Mouse (Mus musculus) stomach, embryonic 15.5 days (tissue): Measurements from ENCODE around the gene Oas1f. TPM values are rescaled to one million over a fixed set of nuclear protein-coding genes. Genes with fewer than 3 reads are reported as not detected.
"Not testable (repeated sequence)": the region's sequence is repeated elsewhere in the genome, so short reads cannot be mapped to it uniquely, and the experiment has no call there.

Experiments used
- ATAC-seq: fragments of 200-750 bp; cut with Nextera tagmentation; 2 replicates; pipeline ENCODE4 v1.8.0; 2017; ENCODE audit warnings: low read depth, moderate number of reproducible peaks, moderate TSS enrichment; ENCODE audit not compliant: insufficient read depth, low FRiP score
- H3K27ac ChIP-seq: fragments of 300-500 bp; sonication (generic); 2 replicates; pipeline ENCODE4 v1.5.1; 2015; ENCODE audit warnings: mild to moderate bottlenecking, inconsistent platforms
- H3K27me3 ChIP-seq: fragments of 300-500 bp; sonication (generic); replicated peaks from 2 replicates; pipeline ENCODE4 v1.6.1; 2015; ENCODE audit warnings: inconsistent platforms
- H3K36me3 ChIP-seq: fragments of 300-500 bp; sonication (generic); 2 replicates; pipeline ENCODE4 v1.6.1; 2015; ENCODE audit warnings: inconsistent platforms
- H3K4me1 ChIP-seq: fragments of 300-500 bp; sonication (generic); 2 replicates; pipeline ENCODE4 v1.6.1; 2015; ENCODE audit warnings: inconsistent platforms
- H3K4me2 ChIP-seq: fragments of 300-500 bp; sonication (generic); 2 replicates; pipeline ENCODE4 v1.6.1; 2015; ENCODE audit warnings: mild to moderate bottlenecking, inconsistent platforms
- H3K4me3 ChIP-seq: fragments of 300-500 bp; sonication (generic); replicated peaks from 2 replicates; pipeline ENCODE4 v1.5.1; 2015; ENCODE audit warnings: inconsistent platforms
- H3K9ac ChIP-seq: fragments of 300-500 bp; sonication (generic); 2 replicates; pipeline ENCODE4 v1.6.1; 2015; ENCODE audit warnings: inconsistent platforms
- H3K9me3 ChIP-seq: fragments of 300-500 bp; sonication (generic); 2 replicates; pipeline ENCODE4 v1.6.1; 2016; ENCODE audit warnings: inconsistent platforms
- WGBS: fragments of 180-500 bp; shearing (Covaris S2); methylation state at CpG from one replicate; pipeline ENCODE4 v1.1.7; 2015; 5-methylcytosine and 5-hydroxymethylcytosine counted together
- polyA plus RNA-seq: library from polyadenylated mRNA; unstranded; fragments of >200 nt; fragmentation: Nextera tagmentation; extraction: Ambion mirVana; gene quantifications from 2 replicates; pipeline ENCODE4 v1.2.1, GENCODE M21; 2015

Oas1f gene
- polyA plus RNA-seq = not detected in 2 replicates

DNA sequence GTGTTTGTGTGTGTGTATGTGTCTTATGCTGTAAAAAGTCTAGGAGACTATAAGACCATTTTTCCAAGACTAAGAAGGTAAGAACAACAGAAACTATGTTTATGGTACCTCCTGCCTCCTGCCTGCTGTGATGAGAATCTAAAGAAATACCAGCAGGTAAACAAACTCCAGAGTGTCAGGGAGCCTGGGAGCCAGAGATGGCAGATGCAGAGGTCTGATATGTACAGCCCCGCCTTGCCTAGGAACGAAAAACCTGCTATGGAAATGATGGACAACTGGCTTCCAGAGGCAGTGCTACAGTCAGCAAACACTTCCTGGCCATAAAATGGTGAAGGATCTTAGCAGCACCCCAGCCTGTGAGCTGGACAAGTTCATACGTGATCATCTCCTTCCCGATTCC is at the start of gene Oas1f:
Gene Oas1f (plus strand): TSS at position 301 of the 400 bp plus-strand sequence.
- Histone ChIP-seq H3K9me3 (no peaks in the 10 kb centered on the region), H3K27ac (no peak within 1 kb of the TSS), H3K27me3 (no peaks in the 10 kb centered on the region), H3K4me3 (no peak within 1 kb of the TSS), H3K4me1 (no peaks in the 10 kb centered on the region), H3K4me2 (no peak within 1 kb of the TSS), H3K9ac (no peak within 1 kb of the TSS), H3K36me3 (no peaks in the 10 kb centered on the region)
- 59% methylated on average over 4 of the region's 4 CpGs for WGBS
- no peak for ATAC-seq

GRCm38 (mm10) chr5:120798147-120798546 is 49.0 kb upstream of the Oas1f start:
- not testable (repeated sequence) for H3K36me3 ChIP-seq

DNA sequence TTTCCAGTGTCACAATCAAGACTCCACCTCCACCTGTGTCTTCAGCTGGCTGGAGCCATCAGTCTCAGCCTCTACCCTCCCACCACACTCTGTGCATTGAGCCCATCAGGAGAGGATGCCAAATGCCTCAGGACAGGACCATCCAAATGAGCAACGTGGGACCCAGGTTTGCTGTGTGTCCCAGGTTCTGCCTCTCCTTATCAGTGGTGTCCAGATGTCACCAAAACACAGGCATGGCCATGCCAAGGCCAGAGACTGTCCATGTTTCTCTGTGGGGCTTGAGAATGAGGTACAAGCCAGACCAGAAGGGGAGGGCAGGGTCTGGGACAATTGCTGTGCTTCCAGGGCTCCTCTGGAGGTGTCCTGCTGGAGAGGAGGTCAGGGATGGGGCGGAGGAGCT is 48.2 kb upstream of the Oas1f start:
- H3K27ac ChIP-seq, ATAC-seq, H3K27me3 ChIP-seq, H3K4me3 ChIP-seq, H3K9me3 ChIP-seq, H3K9ac ChIP-seq, H3K36me3 ChIP-seq, H3K4me2 ChIP-seq, H3K4me1 ChIP-seq: not testable (repeated sequence)
- WGBS = 70% methylated on average over 2 of the region's 2 CpGs

More at GRCm38 (mm10) chr5:120798147-120798546, 49.0 kb upstream of the Oas1f start:
- H3K9me3 ChIP-seq, ATAC-seq, H3K4me1 ChIP-seq, H3K9ac ChIP-seq, H3K27me3 ChIP-seq, H3K27ac ChIP-seq, H3K4me2 ChIP-seq, H3K4me3 ChIP-seq: not testable (repeated sequence)
- WGBS = 77% methylated on average over 5 of the region's 5 CpGs

GRCm38 (mm10) chr5:120803596-120803995 is 43.6 kb upstream of the Oas1f start:
- Histone ChIP-seq H3K9me3 (no peaks in the 10 kb centered on the region), H3K9ac (no peak overlapping the region), H3K4me1 (no peaks in the 10 kb centered on the region), H3K36me3 (no peaks in the 10 kb centered on the region), H3K4me2 (no peak overlapping the region), H3K4me3 (no peak overlapping the region), H3K27me3 (no peaks in the 10 kb centered on the region), H3K27ac (no peak overlapping the region)
- ATAC-seq = no peak
- 68% methylated on average over 2 of the region's 2 CpGs for WGBS

DNA sequence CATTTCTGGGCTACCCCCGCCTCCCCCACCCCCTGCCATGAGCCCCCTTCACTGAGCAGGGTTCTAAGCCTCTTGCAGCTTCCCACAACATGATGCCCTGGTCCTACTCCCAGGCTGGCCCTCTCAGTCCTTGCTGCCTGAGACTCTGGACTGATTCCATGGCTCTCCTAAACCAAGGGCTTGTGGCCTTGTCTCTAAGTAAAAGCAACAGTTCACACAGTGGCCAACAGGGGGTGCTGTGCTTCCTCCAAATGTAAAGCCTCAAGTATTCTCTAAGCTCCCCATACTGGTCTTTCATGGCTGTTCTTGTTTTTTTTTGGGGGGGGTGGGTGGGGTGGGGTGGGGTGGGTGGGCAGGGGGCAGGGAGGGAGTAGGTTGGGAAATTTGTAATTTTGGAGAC is 40.7 kb upstream of the Oas1f start:
- Histone ChIP-seq H3K27me3 (no peaks in the 10 kb centered on the region), H3K4me2 (no peak overlapping the region), H3K4me3 (no peak overlapping the region), H3K36me3 (no peaks in the 10 kb centered on the region), H3K27ac (no peak overlapping the region), H3K9ac (no peak overlapping the region), H3K4me1 (no peaks in the 10 kb centered on the region), H3K9me3 (no peaks in the 10 kb centered on the region)
- WGBS = 86% methylated on average over 1 of the region's 1 CpGs
- no peak for ATAC-seq

- H3K27ac ChIP-seq = no peak overlapping the region
- no peak for ATAC-seq
- WGBS = 43% methylated on average over 6 of the region's 6 CpGs
These were observed 38.0 kb upstream of the Oas1f start for GRCm38 (mm10) chr5:120809171-120809570.

DNA sequence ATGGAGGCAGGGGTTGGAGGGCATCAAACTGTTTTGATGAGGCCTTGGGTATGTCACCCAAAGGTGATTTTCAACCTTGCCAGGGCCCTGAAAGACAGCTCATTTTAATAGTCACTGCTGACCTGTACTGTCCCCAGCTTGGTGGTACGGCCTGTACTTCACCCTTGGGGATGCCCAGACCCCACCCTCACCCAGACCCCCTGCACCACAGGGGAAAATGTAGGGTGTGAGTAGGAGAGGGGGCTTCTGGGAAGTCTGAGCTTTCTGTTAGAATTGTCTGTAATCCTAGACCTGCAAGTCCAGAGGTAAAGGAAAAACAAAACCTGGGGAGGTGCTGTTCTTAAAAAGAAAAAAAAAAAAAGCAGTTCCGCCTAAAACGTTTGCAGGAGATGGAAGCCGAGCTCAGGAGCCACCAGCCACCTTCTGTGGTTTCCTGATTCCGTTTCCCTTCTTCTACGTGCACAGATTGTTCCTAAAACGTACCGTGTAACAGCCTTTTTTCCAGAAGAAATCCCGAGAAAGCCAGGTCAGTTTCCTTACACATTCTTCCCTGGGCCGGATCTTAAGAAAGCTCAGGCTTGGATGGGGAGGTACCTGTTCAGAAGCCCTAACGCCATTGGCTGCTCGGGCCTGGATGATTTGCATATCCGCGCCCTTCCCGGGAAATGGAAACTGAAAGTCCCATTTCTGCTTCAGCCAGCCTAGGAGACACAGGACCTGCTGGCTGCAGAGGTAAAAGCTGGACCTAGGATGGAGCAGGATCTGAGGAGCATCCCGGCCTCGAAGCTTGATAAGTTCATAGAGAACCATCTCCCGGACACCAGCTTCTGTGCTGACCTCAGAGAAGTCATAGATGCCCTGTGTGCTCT is 35.0 kb upstream of the Oas1f start, which contains the start of gene Oas1c:
Gene Oas1c (minus strand): TSS at position 564 of the 869 bp plus-strand sequence.
- WGBS = 3% methylated on average over 18 of the region's 18 CpGs
- ATAC-seq = peak; percentile 86
- Histone ChIP-seq H3K36me3 (no peaks in the 10 kb centered on the region), H3K4me3 (peak within 1 kb of the TSS; percentile 44), H3K4me2 (peak within 1 kb of the TSS; percentile 67), H3K9me3 (no peaks in the 10 kb centered on the region), H3K4me1 (no peaks in the 10 kb centered on the region; the same call in 1 of the 2 replicates), H3K27me3 (no peaks in the 10 kb centered on the region), H3K27ac (peak within 1 kb of the TSS; percentile 83), H3K9ac (peak within 1 kb of the TSS; percentile 34; the same call in 1 of the 2 replicates)

More at GRCm38 (mm10) chr5:120809171-120809570, 38.0 kb upstream of the Oas1f start:
- H3K4me3 ChIP-seq = no peak overlapping the region
- H3K36me3 ChIP-seq = no peaks in the 10 kb centered on the region
- no peaks in the 10 kb centered on the region; the same call in 1 of the 2 replicates for H3K4me1 ChIP-seq
- H3K9ac ChIP-seq = no peak overlapping the region
- H3K4me2 ChIP-seq = no peak overlapping the region
- no peaks in the 10 kb centered on the region for H3K9me3 ChIP-seq
- H3K27me3 ChIP-seq = no peaks in the 10 kb centered on the region

DNA sequence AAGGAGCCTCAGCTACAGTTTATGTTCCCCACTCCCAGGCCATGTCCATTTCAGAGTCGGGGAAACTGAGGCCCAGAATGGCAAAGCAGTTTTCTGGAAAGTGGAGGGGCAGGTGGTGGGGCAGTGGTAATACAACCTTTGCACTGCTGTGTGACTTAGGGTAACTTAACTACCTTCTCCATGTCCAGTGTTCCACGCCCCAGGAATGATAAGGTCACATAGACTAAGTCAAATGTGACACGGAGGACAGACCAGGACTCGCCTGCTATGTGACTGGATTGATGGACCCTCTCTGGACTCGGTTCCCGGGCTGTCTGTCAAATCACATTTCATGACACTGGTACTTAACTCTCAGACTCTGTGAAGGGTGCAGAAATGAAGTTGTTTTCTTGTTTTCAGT is 34.1 kb upstream of the Oas1f start:
- Histone ChIP-seq H3K27me3 (no peaks in the 10 kb centered on the region), H3K27ac (no peak overlapping the region), H3K4me1 (no peaks in the 10 kb centered on the region; the same call in 1 of the 2 replicates), H3K36me3 (no peaks in the 10 kb centered on the region), H3K9me3 (no peaks in the 10 kb centered on the region), H3K4me3 (peak overlapping the region; percentile 44), H3K9ac (no peak overlapping the region), H3K4me2 (peak overlapping the region; percentile 67)
- 70% methylated on average over 6 of the region's 6 CpGs for WGBS
- ATAC-seq = no peak

DNA sequence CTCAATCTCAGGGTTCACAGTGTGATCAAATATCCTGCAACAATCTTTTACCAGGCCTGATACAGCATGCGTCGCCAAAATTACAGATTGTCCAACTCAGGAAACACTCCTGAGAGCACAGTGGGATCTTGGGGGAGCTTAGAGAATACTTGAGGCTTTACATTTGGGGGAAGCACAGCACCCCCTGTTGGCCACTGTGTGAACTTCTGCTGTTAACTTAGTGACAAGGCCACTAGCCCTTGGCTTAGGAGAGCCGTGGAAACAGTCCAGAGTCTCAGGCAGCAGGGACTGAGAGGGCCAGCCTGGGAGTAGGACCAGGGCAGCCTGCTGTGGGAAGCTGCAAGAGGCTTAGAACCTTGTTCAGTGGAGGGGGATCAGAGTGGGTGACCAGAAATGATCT is 31.2 kb upstream of the Oas1f start:
- Histone ChIP-seq H3K4me2 (no peak overlapping the region), H3K9me3 (no peaks in the 10 kb centered on the region), H3K27me3 (no peaks in the 10 kb centered on the region), H3K36me3 (no peaks in the 10 kb centered on the region), H3K27ac (no peak overlapping the region), H3K4me3 (no peak overlapping the region), H3K4me1 (no peaks in the 10 kb centered on the region; the same call in 1 of the 2 replicates), H3K9ac (no peak overlapping the region)
- 58% methylated on average over 3 of the region's 3 CpGs for WGBS
- no peak for ATAC-seq

DNA sequence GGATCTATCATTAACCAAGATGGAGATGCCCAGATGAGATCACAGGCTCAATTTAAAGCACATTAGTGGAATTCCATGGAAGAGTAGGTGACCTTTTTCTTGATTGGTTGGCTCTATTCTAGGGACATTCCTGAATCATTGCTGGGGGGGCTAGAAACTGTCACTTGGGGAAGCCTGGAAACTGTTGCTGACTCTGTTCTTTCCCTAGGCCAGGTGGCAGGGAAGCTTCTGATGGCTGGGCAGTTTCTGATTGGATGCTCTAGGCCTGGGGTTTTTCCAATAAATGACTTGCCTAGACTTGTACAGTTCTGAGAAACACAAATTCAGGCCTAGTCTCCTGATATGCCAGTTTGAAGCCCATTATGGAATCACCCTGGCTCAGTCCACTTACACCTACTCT is 28.2 kb upstream of the Oas1f start:
- H3K4me1 ChIP-seq = no peaks in the 10 kb centered on the region
- H3K4me2 ChIP-seq = no peak overlapping the region
- no peak for ATAC-seq
- H3K27me3 ChIP-seq = no peaks in the 10 kb centered on the region
- H3K9ac ChIP-seq = no peak overlapping the region
- H3K4me3 ChIP-seq = no peak overlapping the region
- no peaks in the 10 kb centered on the region for H3K36me3 ChIP-seq
- H3K27ac ChIP-seq = no peak overlapping the region
- H3K9me3 ChIP-seq = no peaks in the 10 kb centered on the region

DNA sequence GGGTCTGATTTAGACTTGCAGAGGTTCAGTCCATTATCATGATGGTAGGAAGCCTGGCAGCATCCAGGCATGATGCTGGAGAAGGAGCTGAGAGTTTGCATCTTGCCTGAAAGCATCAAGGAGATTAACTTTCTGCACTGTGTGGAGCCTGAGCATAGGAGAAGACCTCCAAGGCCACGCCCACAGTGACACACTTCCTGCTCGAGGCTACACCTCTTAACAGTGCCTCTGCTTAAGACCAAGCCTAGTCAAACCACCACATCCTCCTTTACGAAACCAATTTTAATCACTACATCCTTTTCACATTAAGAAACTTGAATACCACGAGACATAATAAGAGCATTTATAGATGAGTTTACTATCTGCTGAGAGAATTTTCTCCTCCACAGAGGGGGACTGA is 16.1 kb upstream of the Oas1f start:
- no peaks in the 10 kb centered on the region for H3K36me3 ChIP-seq
- H3K4me1 ChIP-seq = no peaks in the 10 kb centered on the region
- no peaks in the 10 kb centered on the region for H3K27me3 ChIP-seq
- no peak for ATAC-seq
- H3K4me2 ChIP-seq = no peak overlapping the region
- no peak overlapping the region for H3K9ac ChIP-seq
- no peaks in the 10 kb centered on the region for H3K9me3 ChIP-seq
- no peak overlapping the region for H3K27ac ChIP-seq
- 69% methylated on average over 4 of the region's 4 CpGs for WGBS
- no peak overlapping the region for H3K4me3 ChIP-seq
